Mouse (Mus musculus) megakaryocyte, embryonic 14.5 days (primary cell): ENCODE results near the gene Arl8a.

Experiments used
- FLI1 ChIP-seq: IDR thresholded peaks from 2 replicates; pipeline ENCODE4 v1.6.1; 2012; ENCODE audit warnings: low read length, inconsistent platforms, mixed read lengths
- GATA1 ChIP-seq: IDR thresholded peaks from 3 replicates; pipeline ENCODE4 v1.6.1; 2012; ENCODE audit warnings: mixed read lengths, low read length, inconsistent platforms, borderline replicate concordance

GRCm38 (mm10) chr1:135180830-135181229 is 34.2 kb downstream of the Arl8a start:
- TF ChIP-seq GATA1: no peak
- TF ChIP-seq FLI1: no peak
